Mouse (Mus musculus) embryo, embryonic 11.5 days (tissue): ENCODE measurements around the gene Fgf8.

Experiments
- DNase-seq: peaks from one replicate; pipeline ENCODE4 v3.0.0-alpha.2; 2012; ENCODE audit warnings: low read depth, low spot score

Fgf8 gene

GRCm38 (mm10) chr19:45748691-45749242 is 6.1 kb upstream of the Fgf8 start:
- no peak for DNase-seq

GRCm38 (mm10) chr19:45748206-45748605 is 5.5 kb upstream of the Fgf8 start:
- no peak for DNase-seq

- peak; percentile 81 for DNase-seq
Observed at GRCm38 (mm10) chr19:45747028-45747867, 4.5 kb upstream of the Fgf8 start.

GRCm38 (mm10) chr19:45746153-45747020 is 3.7 kb upstream of the Fgf8 start:
- no peak for DNase-seq

- DNase-seq, result no peak
Observed at GRCm38 (mm10) chr19:45745344-45746152, 2.8 kb upstream of the Fgf8 start.

- no peak for DNase-seq
Observed at GRCm38 (mm10) chr19:45743619-45744018, 904 bp upstream of the Fgf8 start.

GRCm38 (mm10) chr19:45742984-45743575 is 365 bp upstream of the Fgf8 start:
- DNase-seq, result no peak

- DNase-seq, result no peak
Observed at GRCm38 (mm10) chr19:45741431-45742217, 1.1 kb downstream of the Fgf8 start.

- DNase-seq, result no peak
Observed at GRCm38 (mm10) chr19:45740817-45741216, 1.9 kb downstream of the Fgf8 start.

- no peak for DNase-seq
Observed at GRCm38 (mm10) chr19:45740233-45740632, 2.5 kb downstream of the Fgf8 start.

GRCm38 (mm10) chr19:45738521-45738920 is 4.2 kb downstream of the Fgf8 start:
- no peak for DNase-seq

- DNase-seq, result no peak
Observed at GRCm38 (mm10) chr19:45737846-45738484, 4.8 kb downstream of the Fgf8 start.

GRCm38 (mm10) chr19:45737208-45737845 is 5.4 kb downstream of the Fgf8 start:
- DNase-seq, result no peak

- DNase-seq, result no peak
Observed at GRCm38 (mm10) chr19:45736855-45737207, 5.9 kb downstream of the Fgf8 start.

- DNase-seq, result no peak
Observed at GRCm38 (mm10) chr19:45736241-45736640, 6.5 kb downstream of the Fgf8 start.

GRCm38 (mm10) chr19:45734762-45735161 is 8.0 kb downstream of the Fgf8 start:
- DNase-seq, result no peak

GRCm38 (mm10) chr19:45734191-45734590 is 8.5 kb downstream of the Fgf8 start:
- no peak for DNase-seq

- DNase-seq, result no peak
Observed at GRCm38 (mm10) chr19:45733564-45733963, 9.2 kb downstream of the Fgf8 start.

- no peak for DNase-seq
Observed at GRCm38 (mm10) chr19:45731658-45732057, 11.1 kb downstream of the Fgf8 start.
